Mouse (Mus musculus): Measurements from ENCODE around the gene Cebpa. TPM values are rescaled to one million over a fixed set of nuclear protein-coding genes. Genes with fewer than 3 reads are reported as not detected.

The Cebpa gene
- polyA plus RNA-seq, 1 experiment from 2014 or later: 0.64 TPM

GRCm38 (mm10) chr7:35156561-35157477 lies 37.7 kb downstream of the Cebpa start:
- Histone ChIP-seq H3K9me3 (no peaks in the 10 kb centered on the region), H3K27ac (replicated peaks) (no peak overlapping the region), H3K27me3 (no peaks in the 10 kb centered on the region), H3K9ac (replicated peaks) (no peak overlapping the region), H3K36me3 (no peaks in the 10 kb centered on the region), H3K4me2 (replicated peaks) (no peak overlapping the region), H3K4me1 (no peaks in the 10 kb centered on the region), H3K4me3 (no peak overlapping the region)
- ATAC-seq (replicated peaks): no peak
- WGBS: 72% methylated on average over 16 of the region's 16 CpGs

DNA sequence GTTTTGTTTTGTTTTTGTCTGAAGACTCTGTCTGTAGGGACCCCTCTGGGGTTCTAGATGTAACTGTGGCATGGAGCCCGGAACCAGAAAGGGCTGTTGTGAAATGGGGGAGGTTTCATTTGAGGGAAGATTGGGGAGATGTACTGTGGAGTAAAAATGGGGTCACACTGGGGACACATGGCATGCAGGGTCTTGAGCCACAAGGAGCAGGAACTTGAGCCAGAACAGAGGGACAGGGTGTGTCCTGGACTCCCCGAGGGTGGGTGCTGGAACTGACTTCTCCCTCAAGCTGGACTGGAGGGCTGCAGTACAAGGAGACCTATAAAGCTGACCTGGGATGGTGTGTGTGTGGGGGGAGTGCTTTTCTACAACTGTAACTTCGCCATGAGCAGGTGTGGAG lies 38.4 kb downstream of the Cebpa start:
- 78% methylated on average over 3 of the region's 3 CpGs for WGBS
- ATAC-seq (replicated peaks): no peak
- Histone ChIP-seq H3K9me3 (no peaks in the 10 kb centered on the region), H3K27ac (replicated peaks) (no peak overlapping the region), H3K4me3 (no peak overlapping the region), H3K4me1 (no peaks in the 10 kb centered on the region), H3K36me3 (no peaks in the 10 kb centered on the region), H3K9ac (replicated peaks) (no peak overlapping the region), H3K27me3 (no peaks in the 10 kb centered on the region), H3K4me2 (replicated peaks) (no peak overlapping the region)

DNA sequence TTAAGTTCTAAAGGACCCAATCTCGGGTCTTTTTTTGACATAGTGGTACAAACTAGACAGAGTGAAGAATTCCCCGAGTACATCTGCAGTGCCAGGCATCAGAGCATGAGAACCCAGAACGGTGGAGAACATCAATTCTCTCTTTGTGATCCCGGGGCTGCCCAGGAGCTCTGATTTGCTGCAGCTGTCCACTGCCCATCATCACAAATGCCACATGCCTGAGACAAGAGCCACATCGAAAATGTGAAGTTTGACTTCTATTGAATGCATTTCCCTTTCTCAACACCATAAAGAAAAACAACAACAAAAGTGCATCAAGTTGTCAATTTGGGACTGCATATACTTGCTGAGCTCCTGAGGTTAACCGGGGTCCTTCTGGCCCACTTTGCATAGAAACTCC lies 43.4 kb downstream of the Cebpa start:
- no peak overlapping the region for H3K4me3 ChIP-seq
- 83% methylated on average over 6 of the region's 6 CpGs for WGBS
- no peaks in the 10 kb centered on the region for H3K4me1 ChIP-seq
- no peaks in the 10 kb centered on the region for H3K27me3 ChIP-seq
- no peaks in the 10 kb centered on the region for H3K36me3 ChIP-seq
- no peak overlapping the region for H3K9ac ChIP-seq (replicated peaks)
- no peak overlapping the region for H3K4me2 ChIP-seq (replicated peaks)
- no peaks in the 10 kb centered on the region for H3K9me3 ChIP-seq
- no peak for ATAC-seq (replicated peaks)
- H3K27ac ChIP-seq (replicated peaks): no peak overlapping the region

DNA sequence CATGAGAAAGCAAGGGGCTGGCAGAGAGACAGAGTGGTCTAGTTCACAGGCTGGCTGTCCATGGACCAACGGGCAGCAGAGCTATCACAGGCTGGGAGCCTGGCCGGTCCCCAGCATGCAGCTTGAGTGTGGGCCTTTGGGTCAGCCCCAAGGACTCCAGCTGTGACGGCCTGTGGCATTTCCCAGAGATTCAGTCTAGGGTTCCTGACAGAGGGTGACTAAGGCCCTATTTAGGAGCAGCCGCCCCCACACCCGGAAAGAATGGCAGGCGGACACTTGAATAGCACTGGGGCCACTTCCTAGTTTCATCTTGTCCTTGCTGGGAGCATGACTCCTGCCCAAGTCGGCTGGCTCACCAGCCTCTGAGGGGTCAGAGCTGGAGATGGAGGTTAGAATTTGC lies 44.5 kb downstream of the Cebpa start:
- WGBS: 74% methylated on average over 7 of the region's 7 CpGs
- Histone ChIP-seq H3K36me3 (no peaks in the 10 kb centered on the region), H3K4me3 (no peak overlapping the region), H3K4me1 (no peaks in the 10 kb centered on the region), H3K27me3 (no peaks in the 10 kb centered on the region), H3K9ac (replicated peaks) (no peak overlapping the region), H3K4me2 (replicated peaks) (no peak overlapping the region), H3K27ac (replicated peaks) (no peak overlapping the region), H3K9me3 (no peaks in the 10 kb centered on the region)
- no peak for ATAC-seq (replicated peaks)

DNA sequence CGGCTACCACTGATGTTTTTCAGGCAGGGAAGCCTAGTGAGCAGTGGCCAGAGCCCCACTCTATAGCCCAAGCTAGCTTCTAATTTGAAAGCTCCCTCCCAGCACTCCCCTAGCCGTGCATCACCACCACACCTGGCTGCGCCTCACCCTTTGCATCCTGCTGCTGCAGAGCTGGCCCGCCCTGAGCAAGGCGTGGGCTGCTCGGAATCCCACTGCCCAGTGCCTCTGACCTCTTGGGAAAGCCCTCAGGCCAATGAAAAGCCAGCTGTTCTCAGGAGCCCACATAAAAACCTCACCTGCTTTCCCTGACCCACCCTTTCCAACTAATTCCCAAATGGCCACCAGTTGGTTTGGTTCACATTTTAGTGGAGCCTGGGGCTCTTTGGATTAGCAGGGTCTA lies 45.0 kb downstream of the Cebpa start:
- H3K4me3 ChIP-seq: no peak overlapping the region
- no peak overlapping the region for H3K27ac ChIP-seq (replicated peaks)
- H3K27me3 ChIP-seq: no peaks in the 10 kb centered on the region
- no peak for ATAC-seq (replicated peaks)
- no peak overlapping the region for H3K4me2 ChIP-seq (replicated peaks)
- H3K4me1 ChIP-seq: no peaks in the 10 kb centered on the region
- H3K9ac ChIP-seq (replicated peaks): no peak overlapping the region
- 80% methylated on average over 6 of the region's 6 CpGs for WGBS
- no peaks in the 10 kb centered on the region for H3K36me3 ChIP-seq
- H3K9me3 ChIP-seq: no peaks in the 10 kb centered on the region

- Histone ChIP-seq H3K4me2 (replicated peaks) (no peak overlapping the region), H3K27ac (replicated peaks) (no peak overlapping the region), H3K4me3 (no peak overlapping the region), H3K9ac (replicated peaks) (no peak overlapping the region), H3K36me3 (no peaks in the 10 kb centered on the region), H3K4me1 (0 out of 2 replicates have a peak, but pooled peaks cover under 1% of the 10 kb centered on the region), H3K27me3 (0 out of 2 replicates have a peak, but pooled peaks cover 5% of the 10 kb centered on the region), H3K9me3 (no peaks in the 10 kb centered on the region)
- 89% methylated on average over 5 of the region's 5 CpGs for WGBS
- ATAC-seq (replicated peaks): no peak
These were observed 47.9 kb downstream of the Cebpa start for GRCm38 (mm10) chr7:35166988-35167387.

DNA sequence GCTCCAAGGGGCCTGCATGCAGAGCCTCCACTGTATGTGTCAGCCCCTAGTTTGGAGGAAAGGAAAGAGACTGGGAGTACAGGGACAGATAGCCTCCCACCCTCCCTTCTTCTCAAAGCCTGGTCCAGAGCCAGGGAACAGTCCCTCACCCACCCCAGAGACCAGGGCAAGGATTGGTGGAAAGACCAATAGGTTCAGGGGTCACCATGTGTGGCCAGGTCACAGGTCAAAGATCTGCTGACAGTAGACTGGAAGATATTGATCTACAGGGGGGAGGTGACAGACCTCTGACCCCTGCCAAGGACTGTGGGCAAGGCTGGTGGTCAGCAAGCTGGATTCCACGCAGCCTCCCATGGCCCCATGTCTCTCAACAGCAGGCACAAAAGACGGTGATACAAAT lies 48.8 kb downstream of the Cebpa start:
- no peak for ATAC-seq (replicated peaks)
- no peak overlapping the region for H3K27ac ChIP-seq (replicated peaks)
- H3K4me2 ChIP-seq (replicated peaks): no peak overlapping the region
- H3K36me3 ChIP-seq: no peaks in the 10 kb centered on the region
- 80% methylated on average over 2 of the region's 2 CpGs for WGBS
- no peaks in the 10 kb centered on the region for H3K9me3 ChIP-seq
- 0 out of 2 replicates have a peak, but pooled peaks cover 5% of the 10 kb centered on the region for H3K27me3 ChIP-seq
- 0 out of 2 replicates have a peak, but pooled peaks cover 4% of the 10 kb centered on the region for H3K4me1 ChIP-seq
- H3K4me3 ChIP-seq: no peak overlapping the region
- H3K9ac ChIP-seq (replicated peaks): no peak overlapping the region

- Histone ChIP-seq H3K36me3 (no peaks in the 10 kb centered on the region), H3K4me3 (no peak overlapping the region), H3K27me3 (0 out of 2 replicates have a peak, but pooled peaks cover 5% of the 10 kb centered on the region), H3K9me3 (no peaks in the 10 kb centered on the region), H3K4me1 (0 out of 2 replicates have a peak, but pooled peaks cover 4% of the 10 kb centered on the region), H3K4me2 (replicated peaks) (no peak overlapping the region), H3K27ac (replicated peaks) (no peak overlapping the region), H3K9ac (replicated peaks) (no peak overlapping the region)
- 14% methylated on average over 6 of the region's 6 CpGs for WGBS
- ATAC-seq (replicated peaks): 0 out of 2 replicates have a peak, but pooled peaks have one; percentile 17
These were observed 50.2 kb downstream of the Cebpa start for GRCm38 (mm10) chr7:35169341-35169740.

Small RNAs within 50 kb of the gene (microRNA-seq; reads per million reads assigned to microRNA genes)
- gene Gm25033: not detected

Other genes starting within 250 kb of the Cebpa start
- 51.4 and 51.7 TPM in 2 replicates for gene Pepd, start 206.9 kb upstream of the Cebpa start, polyA plus RNA-seq (2015; fragmentation: Nextera tagmentation; extraction: Ambion mirVana)
- gene Cebpg, start 62.7 kb upstream of the Cebpa start, polyA plus RNA-seq (2015; fragmentation: Nextera tagmentation; extraction: Ambion mirVana): 54.0 and 54.6 TPM in 2 replicates
- gene Slc7a10, start 67.1 kb downstream of the Cebpa start, polyA plus RNA-seq (2015; fragmentation: Nextera tagmentation; extraction: Ambion mirVana): 5.3 and 6.2 TPM in 2 replicates
- 25.3 and 26.4 TPM in 2 replicates for gene Lrp3, start 96.2 kb downstream of the Cebpa start, polyA plus RNA-seq (2015; fragmentation: Nextera tagmentation; extraction: Ambion mirVana)
- gene Gpatch1, start 199.1 kb downstream of the Cebpa start, polyA plus RNA-seq (2015; fragmentation: Nextera tagmentation; extraction: Ambion mirVana): 22.8 and 25.2 TPM in 2 replicates
- 0.95 and 1.3 TPM in 2 replicates for gene Rhpn2, start 214.9 kb downstream of the Cebpa start, polyA plus RNA-seq (2015; fragmentation: Nextera tagmentation; extraction: Ambion mirVana)

All from forebrain, embryonic 15.5 days (tissue).